Mouse (Mus musculus): ENCODE data around the gene Tet3.

Gene Tet3

GRCm38 (mm10) chr6:83478217-83478616 lies 19.3 kb upstream of the Tet3 start:
- no peak for DNase-seq (ENCODE audit: extremely low spot score)

GRCm38 (mm10) chr6:83475431-83475830 lies 16.5 kb upstream of the Tet3 start:
- no peak for DNase-seq (ENCODE audit: extremely low spot score)

DNA sequence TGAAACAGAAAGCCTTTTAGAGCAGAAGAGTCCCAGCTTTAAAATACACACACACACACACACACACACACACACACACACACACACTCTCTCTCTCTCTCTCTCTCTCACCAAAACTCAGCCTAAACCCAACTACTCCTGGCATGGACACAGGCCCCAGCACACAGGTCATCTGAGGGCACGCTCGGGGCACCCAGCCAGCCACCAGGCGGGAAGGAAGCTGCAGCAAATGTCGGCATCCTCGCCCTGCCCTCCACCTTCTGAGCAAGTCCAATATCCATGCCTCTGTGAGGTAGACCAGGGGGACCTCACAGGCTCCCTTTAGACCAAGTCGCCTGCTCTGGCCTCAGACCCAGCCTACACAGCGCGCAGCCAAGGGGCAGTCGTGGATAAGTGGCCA lies 14.4 kb upstream of the Tet3 start:
- no peak for DNase-seq (ENCODE audit: extremely low spot score)

GRCm38 (mm10) chr6:83471739-83472138 lies 12.9 kb upstream of the Tet3 start:
- DNase-seq (ENCODE audit: extremely low spot score): no peak

DNA sequence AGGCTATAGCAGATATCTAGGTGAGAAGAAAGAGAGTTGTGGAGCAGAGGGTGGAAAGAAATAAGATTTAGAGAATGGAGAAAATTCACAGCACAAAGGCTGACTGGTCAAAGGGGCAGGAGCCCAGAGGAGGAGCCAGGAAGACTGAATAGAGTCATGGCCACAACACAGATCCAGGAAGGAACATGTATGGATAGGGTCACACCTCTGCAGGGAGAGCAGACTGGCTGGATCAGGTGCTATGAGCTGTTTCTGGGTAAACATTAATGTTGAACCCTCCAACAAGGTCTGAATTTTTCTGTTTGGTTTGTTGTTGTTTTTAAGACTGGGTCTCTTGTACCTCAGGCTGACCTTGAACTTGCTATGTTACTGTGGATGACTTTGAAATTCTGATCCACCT lies 5.1 kb upstream of the Tet3 start:
- no peak for DNase-seq (ENCODE audit: extremely low spot score)

- peak; percentile 43 for DNase-seq (ENCODE audit: extremely low spot score)
Measured at GRCm38 (mm10) chr6:83456984-83457810, 1.7 kb downstream of the Tet3 start.

DNA sequence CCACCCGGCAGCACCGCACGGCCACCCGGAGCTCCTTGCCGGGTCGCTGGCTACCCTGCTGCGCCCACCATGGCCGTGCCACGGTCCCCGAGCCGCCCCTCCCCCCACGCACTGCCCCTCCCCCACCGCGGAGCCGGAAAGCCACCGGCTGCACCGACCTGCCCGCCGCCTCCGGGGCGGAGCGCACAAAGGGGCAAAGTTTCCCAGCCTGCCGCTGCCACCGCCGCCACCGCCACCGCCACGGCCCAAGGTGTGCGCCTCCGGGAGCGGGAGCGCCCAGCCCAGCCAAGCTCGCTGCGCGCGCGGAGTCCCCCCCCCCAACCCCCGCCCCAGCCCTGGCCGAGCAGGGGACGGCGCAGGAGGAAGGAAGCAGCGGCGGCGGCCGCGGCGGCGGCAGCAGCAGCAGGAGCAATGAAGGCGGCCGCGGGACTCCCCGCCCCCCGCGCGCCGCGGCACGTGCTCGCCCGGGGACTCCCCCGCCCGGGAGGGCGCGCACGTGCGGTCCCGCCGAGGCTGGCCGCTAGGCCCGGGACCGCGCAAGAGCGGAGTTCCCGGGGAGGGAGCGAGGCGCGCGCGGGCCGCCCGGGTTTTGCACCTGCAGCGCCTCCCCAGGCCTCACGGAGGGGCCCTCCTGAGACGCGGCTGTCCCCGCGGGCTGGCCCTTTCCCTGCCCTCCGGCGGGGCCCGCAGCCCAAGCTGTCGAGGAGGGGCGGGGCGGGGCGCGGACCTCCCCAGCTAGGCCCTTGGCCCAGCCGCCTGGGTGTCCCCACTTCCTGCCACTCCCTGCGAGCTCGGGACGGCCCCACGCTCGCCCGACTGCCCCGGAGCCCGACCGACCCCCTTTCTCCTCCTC lies 2.5 kb downstream of the Tet3 start:
- peak; percentile 85 for DNase-seq (ENCODE audit: extremely low spot score)

DNA sequence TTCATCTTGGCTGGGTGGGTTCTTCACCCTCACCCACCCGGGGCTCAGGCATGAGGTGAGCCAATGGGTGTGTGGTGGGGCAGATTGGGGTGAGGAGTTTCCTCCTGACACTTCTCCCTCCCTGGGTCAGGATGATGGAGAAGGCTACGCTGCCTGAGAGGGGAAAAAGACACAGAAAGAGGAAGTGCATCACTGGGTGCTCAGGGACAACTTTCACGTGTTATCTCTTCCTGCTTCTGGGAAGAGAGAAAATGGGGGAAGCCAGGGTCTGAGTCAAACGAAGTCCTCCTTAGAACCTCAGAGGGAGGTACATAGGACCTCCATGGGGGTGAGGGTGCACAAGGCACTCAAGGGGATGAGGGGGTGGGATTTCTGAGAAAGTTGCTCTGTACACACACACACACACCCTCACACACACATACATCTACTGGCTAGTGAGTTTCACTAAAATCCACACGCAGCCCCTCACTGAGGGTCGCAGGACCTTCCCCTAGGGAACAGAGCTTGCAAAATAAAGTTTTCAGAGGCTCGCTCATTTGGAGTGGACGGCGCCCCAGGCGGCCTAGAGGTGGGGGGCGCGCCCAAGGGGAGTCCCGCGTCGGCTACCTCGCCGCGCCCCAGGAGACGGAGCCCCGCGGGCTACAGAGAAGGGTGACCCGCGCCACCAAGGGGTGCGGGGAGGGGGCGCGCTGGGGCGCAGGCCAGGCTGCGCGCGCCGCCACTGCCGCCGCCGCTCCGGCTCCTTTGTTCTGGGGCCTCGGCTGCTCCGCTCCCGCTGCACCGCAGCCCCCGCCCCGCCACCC lies 3.4 kb downstream of the Tet3 start:
- DNase-seq (ENCODE audit: extremely low spot score): no peak

GRCm38 (mm10) chr6:83453706-83454105 lies 5.2 kb downstream of the Tet3 start:
- DNase-seq (ENCODE audit: extremely low spot score): no peak

GRCm38 (mm10) chr6:83450451-83451303 lies 8.2 kb downstream of the Tet3 start:
- no peak for DNase-seq (ENCODE audit: extremely low spot score)

DNA sequence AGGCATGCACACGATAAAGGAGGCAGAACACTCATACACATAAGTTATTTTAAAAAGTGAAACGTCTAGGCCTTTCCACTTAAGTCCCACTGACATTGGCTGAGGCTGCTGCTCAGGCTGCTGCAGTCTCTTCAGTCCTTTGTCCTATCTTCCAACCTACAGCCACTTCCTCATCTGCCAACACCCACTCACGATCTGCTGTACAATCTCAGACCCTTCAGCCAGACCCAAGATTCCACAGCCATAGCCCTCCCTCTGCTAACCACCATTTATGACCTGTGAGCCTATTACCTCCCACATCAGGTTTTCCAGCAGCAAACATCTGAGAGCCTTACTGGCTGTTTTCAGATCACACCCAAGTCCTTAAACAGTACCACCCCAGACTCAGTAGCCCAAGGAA lies 9.4 kb downstream of the Tet3 start:
- DNase-seq (ENCODE audit: extremely low spot score): no peak

GRCm38 (mm10) chr6:83448911-83449310 lies 10.0 kb downstream of the Tet3 start:
- no peak for DNase-seq (ENCODE audit: extremely low spot score)

DNA sequence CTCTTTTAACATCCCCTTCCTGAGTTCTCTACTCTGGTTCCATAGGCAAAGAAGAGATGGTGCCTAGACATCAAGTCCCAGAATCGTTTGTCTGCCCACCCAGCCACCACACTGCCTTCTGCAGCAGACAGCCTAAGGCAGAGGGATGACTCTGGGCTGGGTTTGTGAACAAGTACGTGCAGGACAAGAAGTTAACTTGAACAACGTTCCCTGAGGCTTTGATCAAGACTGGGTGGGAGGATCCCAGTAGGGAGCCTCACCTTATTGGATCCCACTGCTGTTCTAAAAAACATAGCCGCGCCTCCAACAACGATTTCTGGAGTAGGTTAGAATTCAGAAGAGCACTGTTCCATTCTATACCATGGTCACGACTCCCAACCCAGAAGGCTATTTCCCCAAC lies 11.9 kb downstream of the Tet3 start:
- DNase-seq (ENCODE audit: extremely low spot score): no peak

GRCm38 (mm10) chr6:83445796-83446195 lies 13.1 kb downstream of the Tet3 start:
- no peak for DNase-seq (ENCODE audit: extremely low spot score)

DNA sequence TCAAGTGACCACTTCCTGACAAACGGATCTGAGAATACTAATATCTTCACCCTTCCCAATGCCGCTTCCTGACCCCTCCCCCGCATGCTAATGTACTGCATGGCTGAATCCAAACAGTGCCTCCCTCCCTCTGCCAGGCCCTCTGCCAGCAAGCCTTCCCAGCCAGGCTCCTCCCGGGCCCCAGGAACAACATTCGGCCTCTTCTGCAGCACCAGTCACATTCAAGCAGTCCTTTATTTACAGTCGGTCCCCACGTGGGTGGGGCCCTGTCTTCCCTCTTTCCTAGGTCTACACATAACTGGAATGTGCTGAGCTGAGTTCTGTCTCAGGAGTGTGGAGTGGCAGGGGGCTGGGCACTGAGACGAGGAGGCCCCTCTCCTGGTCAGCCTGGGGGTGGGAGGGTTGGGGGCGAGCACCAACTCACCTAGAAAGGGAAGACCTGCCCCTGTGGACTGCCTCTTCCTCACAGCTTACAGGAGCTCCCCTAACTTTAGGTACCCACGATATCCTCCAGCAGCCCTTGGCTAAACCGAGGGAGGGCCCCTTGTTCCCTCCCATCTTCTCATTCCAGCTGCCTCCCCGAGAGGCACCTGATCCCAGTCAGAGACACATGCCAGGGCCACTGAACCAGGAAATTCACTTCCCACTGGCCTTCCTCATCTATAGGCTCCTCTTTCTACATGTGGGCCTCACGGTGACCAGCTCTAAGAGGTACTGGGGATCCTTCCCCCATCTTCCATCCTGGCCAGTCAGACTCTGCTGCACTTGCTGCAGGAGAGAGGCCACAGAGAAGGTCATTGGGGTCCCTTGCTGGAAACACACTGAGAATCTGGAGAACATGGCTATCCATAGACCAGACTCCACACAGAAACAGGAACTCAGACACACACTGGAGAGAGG lies 15.2 kb downstream of the Tet3 start:
- no peak for DNase-seq (ENCODE audit: extremely low spot score)

GRCm38 (mm10) chr6:83442639-83443038 lies 16.2 kb downstream of the Tet3 start:
- DNase-seq (ENCODE audit: extremely low spot score): no peak

GRCm38 (mm10) chr6:83441259-83442061 lies 17.4 kb downstream of the Tet3 start:
- peak; percentile 89 for DNase-seq (ENCODE audit: extremely low spot score)

DNA sequence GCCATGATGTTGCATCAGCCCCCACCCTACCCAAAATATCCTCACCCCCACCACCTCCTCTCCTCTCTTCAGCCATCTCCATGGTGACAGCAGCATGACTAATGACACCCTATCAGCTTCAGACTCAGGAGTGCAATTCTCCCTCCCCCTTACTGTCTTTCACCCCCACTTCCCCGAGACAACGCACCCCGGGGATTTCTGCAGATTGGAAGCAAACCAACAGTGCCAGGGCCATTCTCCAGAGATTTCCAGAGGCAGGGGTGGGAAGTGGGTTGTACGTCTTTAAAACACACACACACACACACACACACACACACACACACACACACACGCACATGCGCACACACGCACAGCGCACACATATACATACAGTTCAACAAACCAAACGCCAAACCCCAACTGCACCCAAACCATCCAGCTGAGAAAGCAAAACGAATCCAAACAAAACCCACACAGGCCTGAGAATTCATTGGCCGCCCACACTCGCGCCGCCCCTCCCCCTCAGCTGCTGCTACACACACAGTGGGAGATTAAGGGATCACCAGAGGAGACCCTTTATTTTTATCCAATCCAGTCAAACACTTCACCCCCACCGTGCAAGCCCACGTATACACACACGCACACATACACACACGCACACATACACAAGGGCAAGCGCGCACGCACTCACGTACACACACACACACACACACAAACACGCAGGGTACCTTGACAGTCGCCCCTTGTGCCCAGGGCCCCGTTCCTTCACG lies 18.2 kb downstream of the Tet3 start:
- DNase-seq (ENCODE audit: extremely low spot score): peak; percentile 71

- no peak for DNase-seq (ENCODE audit: extremely low spot score)
Measured at GRCm38 (mm10) chr6:83440197-83440509, 18.7 kb downstream of the Tet3 start.

Measured in embryo, embryonic 9.5 days (tissue).